Mouse (Mus musculus): ENCODE results near the gene Arpc1a. TPM values are rescaled to one million over a fixed set of nuclear protein-coding genes. Genes with fewer than 3 reads are reported as not detected.
"Not testable (repeated sequence)": the region's sequence is repeated elsewhere in the genome, so short reads cannot be mapped to it uniquely, and the experiment has no call there.

The Arpc1a gene
- polyA plus RNA-seq, 1 experiment = 253 TPM

DNA sequence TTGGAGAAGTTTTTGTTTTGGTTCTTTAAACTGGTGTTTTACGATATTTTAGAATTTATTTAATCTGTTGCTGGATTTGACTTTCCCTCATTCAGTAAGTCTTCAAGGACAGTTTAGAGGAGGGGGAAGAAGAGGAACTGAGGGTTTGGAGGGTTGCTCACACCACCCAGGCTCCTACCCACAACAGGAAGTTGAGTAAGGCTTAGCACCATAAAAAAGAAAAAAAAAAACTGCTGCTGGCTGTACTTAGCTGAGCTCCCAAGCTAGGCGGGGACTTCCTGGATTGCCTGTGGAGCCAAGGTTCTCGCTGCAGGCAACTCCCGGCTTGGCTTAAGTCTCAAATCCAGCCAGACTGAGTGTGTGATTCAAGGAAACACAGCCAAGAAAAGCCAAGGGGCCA, 32.7 kb downstream of the Arpc1a start:
- Histone ChIP-seq H3K27ac (ENCODE audit: insufficient read depth, low read length) (0 out of 2 replicates have a peak overlapping the region, but pooled peaks have one; percentile 5), H3K4me3 (ENCODE audit: insufficient read depth, low read length) (no peak overlapping the region), H3K4me1 (ENCODE audit: control insufficient read depth, insufficient read depth, low read length) (no peaks in the 10 kb centered on the region)
- TF ChIP-seq POLR2A (IDR thresholded peaks at IDR 0.05; ENCODE audit: extremely low read depth, insufficient read depth, low read length) (no peak), CTCF (IDR thresholded peaks at IDR 0.05; ENCODE audit: extremely low read depth, insufficient read depth, low read length) (no peak)

DNA sequence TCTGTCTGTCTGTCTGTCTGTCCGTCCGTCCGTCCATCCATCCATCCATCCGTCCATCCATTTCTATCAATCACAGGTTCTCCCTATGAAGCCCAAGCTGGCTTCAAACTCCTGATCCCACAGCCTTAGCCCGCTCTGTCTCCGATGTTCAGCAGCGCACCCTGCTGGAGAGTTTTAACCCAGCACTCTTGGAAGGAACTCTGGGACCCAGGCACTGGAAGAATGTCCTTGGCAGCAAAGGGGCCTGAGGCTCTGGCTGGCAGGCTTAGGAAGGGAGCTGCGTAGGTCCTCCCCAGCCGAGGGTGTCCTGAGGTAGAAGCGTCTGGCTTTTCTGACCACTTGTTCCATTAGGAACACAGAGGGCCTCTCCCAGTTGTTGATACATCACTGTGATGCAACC, 33.3 kb downstream of the Arpc1a start:
- Histone ChIP-seq H3K4me3 (ENCODE audit: insufficient read depth, low read length) (no peak overlapping the region), H3K27ac (ENCODE audit: insufficient read depth, low read length) (peak overlapping the region; percentile 24; the same call in 1 of the 2 replicates), H3K4me1 (ENCODE audit: control insufficient read depth, insufficient read depth, low read length) (no peaks in the 10 kb centered on the region)
- TF ChIP-seq CTCF (IDR thresholded peaks at IDR 0.05; ENCODE audit: extremely low read depth, insufficient read depth, low read length) (peak; percentile 45), POLR2A (IDR thresholded peaks at IDR 0.05; ENCODE audit: extremely low read depth, insufficient read depth, low read length) (no peak)

DNA sequence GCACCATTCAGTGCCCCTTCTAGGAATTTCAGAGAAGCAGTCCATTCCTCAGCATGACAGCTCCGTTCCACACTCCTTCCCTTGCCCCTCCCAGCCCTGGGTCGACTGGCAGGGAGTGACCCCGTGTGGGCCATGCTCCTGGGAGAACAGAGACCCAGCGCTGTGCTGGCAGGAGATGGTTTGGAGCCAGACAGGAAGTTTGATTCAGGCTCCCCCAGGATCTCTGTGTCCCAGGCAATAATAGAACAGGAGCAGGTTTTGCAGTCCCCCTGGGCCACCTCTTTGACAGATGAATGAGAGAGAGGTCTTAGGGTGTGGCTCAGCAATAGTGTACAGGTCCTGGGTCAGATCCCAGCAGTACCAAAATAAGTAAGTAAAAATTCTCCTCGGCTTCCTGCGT, 34.4 kb downstream of the Arpc1a start:
- H3K4me3 ChIP-seq (ENCODE audit: insufficient read depth, low read length) = no peak overlapping the region
- H3K27ac ChIP-seq (ENCODE audit: insufficient read depth, low read length) = no peak overlapping the region
- no peaks in the 10 kb centered on the region for H3K4me1 ChIP-seq (ENCODE audit: control insufficient read depth, insufficient read depth, low read length)
- TF ChIP-seq POLR2A (IDR thresholded peaks at IDR 0.05; ENCODE audit: extremely low read depth, insufficient read depth, low read length) (no peak), CTCF (IDR thresholded peaks at IDR 0.05; ENCODE audit: extremely low read depth, insufficient read depth, low read length) (no peak)

DNA sequence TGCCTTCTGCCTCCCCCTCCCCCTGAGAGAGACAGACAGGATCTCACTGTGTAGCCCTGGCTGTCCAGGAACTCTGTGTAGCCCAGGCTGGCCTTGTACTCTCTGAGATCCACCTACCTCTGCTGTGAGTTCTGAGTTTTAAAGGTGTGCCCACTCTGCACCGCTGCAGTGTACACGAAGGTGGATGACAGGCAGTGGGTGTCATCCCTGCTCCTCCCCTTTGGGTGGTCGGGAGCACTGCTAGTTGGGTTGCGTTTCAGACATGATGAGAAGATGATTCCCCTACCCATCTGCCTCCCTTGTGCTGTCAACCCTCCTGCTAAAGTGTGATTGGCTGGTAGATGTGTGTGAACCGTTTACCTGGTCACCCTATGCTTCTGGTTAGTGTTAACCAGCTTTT, 34.8 kb downstream of the Arpc1a start:
- H3K27ac ChIP-seq (ENCODE audit: insufficient read depth, low read length) = no peak overlapping the region
- H3K4me3 ChIP-seq (ENCODE audit: insufficient read depth, low read length) = no peak overlapping the region
- H3K4me1 ChIP-seq (ENCODE audit: control insufficient read depth, insufficient read depth, low read length) = no peaks in the 10 kb centered on the region
- TF ChIP-seq CTCF (IDR thresholded peaks at IDR 0.05; ENCODE audit: extremely low read depth, insufficient read depth, low read length) (no peak), POLR2A (IDR thresholded peaks at IDR 0.05; ENCODE audit: extremely low read depth, insufficient read depth, low read length) (no peak)

DNA sequence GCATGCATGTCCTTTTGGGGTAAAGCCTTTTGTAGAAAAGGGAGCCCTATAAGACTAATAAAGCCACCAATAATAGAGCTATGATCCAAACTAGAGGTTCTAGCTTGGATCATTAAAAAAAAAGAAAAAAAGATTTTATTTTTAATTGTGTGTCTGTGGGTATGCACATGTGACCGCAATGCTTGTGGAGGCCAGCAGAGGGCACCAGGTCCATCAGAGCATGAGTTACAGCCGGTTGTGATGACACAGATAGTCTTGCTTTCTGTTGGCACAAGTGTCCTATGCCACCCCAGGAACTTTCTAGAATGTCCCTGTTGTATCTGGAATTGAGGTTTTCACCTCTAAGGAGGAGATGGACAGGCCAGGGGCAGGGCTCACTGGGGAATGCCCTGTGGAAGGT, 35.8 kb downstream of the Arpc1a start:
- TF ChIP-seq POLR2A (IDR thresholded peaks at IDR 0.05; ENCODE audit: extremely low read depth, insufficient read depth, low read length) = no peak
- TF ChIP-seq CTCF (IDR thresholded peaks at IDR 0.05; ENCODE audit: extremely low read depth, insufficient read depth, low read length) = peak; percentile 9; the same call in 1 of the 2 replicates
- H3K4me3 ChIP-seq (ENCODE audit: insufficient read depth, low read length) = no peak overlapping the region
- H3K27ac ChIP-seq (ENCODE audit: insufficient read depth, low read length) = no peak overlapping the region
- no peaks in the 10 kb centered on the region for H3K4me1 ChIP-seq (ENCODE audit: control insufficient read depth, insufficient read depth, low read length)

DNA sequence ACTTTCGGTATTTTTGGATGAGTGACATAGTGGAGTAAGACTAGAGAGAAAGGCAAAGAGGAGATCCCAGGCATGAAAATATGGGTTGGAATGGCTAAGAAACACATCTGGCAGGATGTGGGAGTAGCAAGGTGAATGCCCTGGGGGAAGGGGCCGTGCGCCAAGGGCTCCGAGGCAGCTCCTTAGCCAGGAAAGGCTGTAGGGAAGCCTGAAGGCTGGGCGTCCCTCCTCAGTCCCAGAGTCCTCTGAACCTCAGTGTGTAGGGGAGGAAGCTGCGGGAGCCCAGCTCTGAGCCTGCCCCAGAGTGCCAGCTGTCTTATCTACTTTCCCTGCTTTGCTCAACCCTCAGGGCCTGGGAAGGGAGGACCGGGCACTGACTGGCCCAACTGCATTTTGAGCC, 37.3 kb downstream of the Arpc1a start:
- no peak for TF ChIP-seq CTCF (IDR thresholded peaks at IDR 0.05; ENCODE audit: extremely low read depth, insufficient read depth, low read length)
- TF ChIP-seq POLR2A (IDR thresholded peaks at IDR 0.05; ENCODE audit: extremely low read depth, insufficient read depth, low read length) = no peak
- no peak overlapping the region for H3K4me3 ChIP-seq (ENCODE audit: insufficient read depth, low read length)
- no peak overlapping the region for H3K27ac ChIP-seq (ENCODE audit: insufficient read depth, low read length)
- H3K4me1 ChIP-seq (ENCODE audit: control insufficient read depth, insufficient read depth, low read length) = no peaks in the 10 kb centered on the region

DNA sequence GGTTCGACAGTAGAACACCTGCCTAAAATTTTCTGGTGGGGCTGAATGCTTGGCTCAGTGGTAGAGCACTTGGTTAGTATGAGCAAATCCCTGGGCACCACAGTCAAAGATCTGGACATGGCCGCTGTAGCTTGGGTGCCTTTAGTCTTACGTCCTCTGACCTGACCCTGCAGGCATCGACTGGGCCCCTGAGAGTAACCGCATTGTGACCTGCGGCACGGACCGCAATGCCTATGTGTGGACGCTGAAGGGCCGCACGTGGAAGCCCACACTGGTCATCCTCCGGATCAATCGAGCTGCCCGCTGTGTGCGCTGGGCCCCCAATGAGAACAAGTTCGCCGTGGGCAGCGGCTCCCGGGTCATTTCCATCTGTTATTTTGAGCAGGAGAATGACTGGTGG, 39.8 kb downstream of the Arpc1a start:
- TF ChIP-seq CTCF (IDR thresholded peaks at IDR 0.05; ENCODE audit: extremely low read depth, insufficient read depth, low read length) (no peak), POLR2A (IDR thresholded peaks at IDR 0.05; ENCODE audit: extremely low read depth, insufficient read depth, low read length) (no peak)
- H3K4me1 ChIP-seq (ENCODE audit: control insufficient read depth, insufficient read depth, low read length) = no peaks in the 10 kb centered on the region
- H3K27ac ChIP-seq (ENCODE audit: insufficient read depth, low read length) = no peak overlapping the region
- H3K4me3 ChIP-seq (ENCODE audit: insufficient read depth, low read length) = no peak overlapping the region

DNA sequence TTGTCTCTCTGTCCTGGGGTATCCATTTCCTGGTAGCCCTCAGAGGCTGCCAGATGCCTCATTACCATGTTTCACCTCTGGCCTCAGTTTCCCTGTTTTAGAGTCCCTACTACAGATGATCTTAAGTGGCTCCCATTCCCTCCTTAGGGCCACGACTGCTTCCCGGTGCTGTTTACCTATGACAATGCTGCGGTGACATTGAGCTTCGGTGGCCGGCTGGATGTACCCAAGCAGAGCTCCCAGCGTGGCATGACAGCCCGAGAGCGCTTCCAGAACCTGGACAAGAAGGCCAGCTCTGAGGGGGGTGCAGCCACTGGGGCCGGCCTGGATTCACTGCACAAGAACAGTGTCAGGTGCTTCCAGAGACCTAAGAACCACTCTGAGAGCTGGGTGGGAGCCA, 43.0 kb downstream of the Arpc1a start:
- Histone ChIP-seq H3K4me3 (ENCODE audit: insufficient read depth, low read length) (no peak overlapping the region), H3K27ac (ENCODE audit: insufficient read depth, low read length) (no peak overlapping the region), H3K4me1 (ENCODE audit: control insufficient read depth, insufficient read depth, low read length) (peaks cover 6% of the 10 kb centered on the region)
- TF ChIP-seq POLR2A (IDR thresholded peaks at IDR 0.05; ENCODE audit: extremely low read depth, insufficient read depth, low read length) (no peak), CTCF (IDR thresholded peaks at IDR 0.05; ENCODE audit: extremely low read depth, insufficient read depth, low read length) (no peak)

DNA sequence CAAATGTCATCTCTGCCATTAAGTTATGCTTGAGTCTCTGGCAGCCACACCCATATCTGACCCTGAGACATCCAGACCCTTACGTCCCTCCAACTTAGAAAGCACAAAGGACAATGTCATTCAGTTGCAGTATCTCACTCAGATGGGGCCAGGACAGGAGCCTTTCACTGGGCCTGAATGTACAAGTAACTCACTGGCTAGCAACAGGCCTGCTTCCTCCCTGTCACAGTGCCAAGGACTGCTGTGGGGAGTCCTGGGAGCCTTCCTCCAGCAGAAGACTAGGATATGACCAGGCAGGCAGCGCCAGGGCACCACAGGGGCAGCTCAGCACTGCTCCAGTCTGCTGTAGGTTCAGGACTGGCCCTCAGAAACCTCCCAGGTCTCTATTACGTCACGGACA, 45.5 kb downstream of the Arpc1a start:
- Histone ChIP-seq H3K4me1 (ENCODE audit: control insufficient read depth, insufficient read depth, low read length) (peaks cover 6% of the 10 kb centered on the region), H3K4me3 (ENCODE audit: insufficient read depth, low read length) (no peak overlapping the region), H3K27ac (ENCODE audit: insufficient read depth, low read length) (peak overlapping the region; percentile 52)
- TF ChIP-seq CTCF (IDR thresholded peaks at IDR 0.05; ENCODE audit: extremely low read depth, insufficient read depth, low read length) = no peak
- no peak for TF ChIP-seq POLR2A (IDR thresholded peaks at IDR 0.05; ENCODE audit: extremely low read depth, insufficient read depth, low read length)

DNA sequence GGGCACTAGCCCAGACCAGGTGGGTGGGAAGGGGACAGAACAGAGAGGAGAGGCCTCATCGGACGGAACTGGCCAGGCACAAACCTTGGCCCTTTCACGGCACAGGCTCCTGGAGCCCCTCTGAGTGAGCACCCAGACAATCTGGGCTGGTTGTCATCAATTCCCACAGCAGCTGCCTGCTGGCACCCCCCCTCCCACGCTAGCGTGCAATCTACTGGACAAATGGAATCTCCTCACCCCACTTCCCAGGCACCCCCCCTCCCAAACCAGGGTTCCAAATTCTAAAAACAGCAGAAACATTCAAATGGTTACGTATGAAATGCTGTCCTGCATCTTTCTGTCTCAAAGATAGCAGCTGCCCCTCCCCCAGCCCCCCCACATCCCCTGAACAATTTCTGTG, 46.1 kb downstream of the Arpc1a start:
- H3K4me1 ChIP-seq (ENCODE audit: control insufficient read depth, insufficient read depth, low read length); H3K4me3 ChIP-seq (ENCODE audit: insufficient read depth, low read length); H3K27ac ChIP-seq (ENCODE audit: insufficient read depth, low read length): not testable (repeated sequence)

DNA sequence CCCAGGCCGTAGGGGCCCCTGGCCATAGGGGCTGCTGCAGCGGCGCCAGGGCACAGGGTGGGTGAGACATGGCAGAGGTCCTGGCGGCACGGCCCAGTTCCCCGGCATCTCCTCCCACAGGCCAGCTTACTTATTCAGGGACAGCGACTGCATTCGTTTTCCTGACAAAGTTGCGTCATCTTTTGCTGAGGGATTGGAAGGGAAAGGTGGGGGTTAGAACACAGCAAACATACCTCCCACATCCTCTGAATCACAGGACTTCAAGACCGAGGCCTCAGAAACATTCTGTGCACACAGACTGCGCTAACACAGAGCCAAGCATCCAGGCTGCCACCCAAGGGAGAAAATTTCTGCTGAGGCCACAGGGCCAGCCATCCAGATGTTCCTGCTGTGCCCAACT, 46.6 kb downstream of the Arpc1a start:
- Histone ChIP-seq H3K27ac (ENCODE audit: insufficient read depth, low read length) (0 out of 2 replicates have a peak overlapping the region, but pooled peaks have one; percentile 13), H3K4me3 (ENCODE audit: insufficient read depth, low read length) (no peak overlapping the region), H3K4me1 (ENCODE audit: control insufficient read depth, insufficient read depth, low read length) (peaks cover 6% of the 10 kb centered on the region)
- no peak for TF ChIP-seq CTCF (IDR thresholded peaks at IDR 0.05; ENCODE audit: extremely low read depth, insufficient read depth, low read length)
- peak; percentile 73 for TF ChIP-seq POLR2A (IDR thresholded peaks at IDR 0.05; ENCODE audit: extremely low read depth, insufficient read depth, low read length)
